Mouse (Mus musculus) megakaryocyte, embryonic 14.5 days (primary cell): ENCODE results near the gene Mamdc4.

Source experiments
- FLI1 ChIP-seq: IDR thresholded peaks from 2 replicates; pipeline ENCODE4 v1.6.1; 2012; ENCODE audit warnings: low read length, inconsistent platforms, mixed read lengths
- GATA1 ChIP-seq: IDR thresholded peaks from 3 replicates; pipeline ENCODE4 v1.6.1; 2012; ENCODE audit warnings: mixed read lengths, low read length, inconsistent platforms, borderline replicate concordance

DNA sequence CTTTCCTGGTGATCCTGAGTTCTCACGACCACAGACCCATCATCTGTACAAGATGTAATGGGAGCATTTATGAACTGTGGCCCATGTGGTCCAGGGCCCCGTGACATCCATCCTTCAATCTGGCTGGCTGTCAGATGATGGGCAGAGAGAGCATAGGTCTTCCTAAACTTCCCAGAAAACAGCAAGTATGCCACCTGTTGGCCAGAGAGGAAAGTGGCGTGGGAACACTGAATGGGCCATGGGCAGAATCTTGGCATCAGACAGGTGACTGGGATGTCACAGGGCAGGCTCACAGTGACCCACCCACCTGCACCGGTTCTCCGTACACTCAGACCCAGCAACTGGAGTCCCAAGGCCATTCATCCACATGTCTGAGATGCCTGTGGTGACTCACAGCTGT lies 23.5 kb downstream of the Mamdc4 start:
- TF ChIP-seq GATA1 (no peak), FLI1 (no peak)
